Mouse (Mus musculus) heart, postnatal 0 days (tissue): ENCODE measurements at regions not wholly inside any gene's neighbourhood (a gene's known extent, or its start where the extent isn't known, plus 50 kb on each side); places are given as distances from the start of the nearest gene placed in this dataset.

Experiments
- CTCF ChIP-seq: IDR thresholded peaks from 2 replicates; pipeline ENCODE4 v1.5.1; 2016; ENCODE audit warnings: antibody characterized with exemption, control low read depth, low read depth
- EP300 ChIP-seq: IDR thresholded peaks from 2 replicates; pipeline ENCODE4 v1.6.1; 2016; ENCODE audit warnings: antibody characterized with exemption, low read depth

DNA sequence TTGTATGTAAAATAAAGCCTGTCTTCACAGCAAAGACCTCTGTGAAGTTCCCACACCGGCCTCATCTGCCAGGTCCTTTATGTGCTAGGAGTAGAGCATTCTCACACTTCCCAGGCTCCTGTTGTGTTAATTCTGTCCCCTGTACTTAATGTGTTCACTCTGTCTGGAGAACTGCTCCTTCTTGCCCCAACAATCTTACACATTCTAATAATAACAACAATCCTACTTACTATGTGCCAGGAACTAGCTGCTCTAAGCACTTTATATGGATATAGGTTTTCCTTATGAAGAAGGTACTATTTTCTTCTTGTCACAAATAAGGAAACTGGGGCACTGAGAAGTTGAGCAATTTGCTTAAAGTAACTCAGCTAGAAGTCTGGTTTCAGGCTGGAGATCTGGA, 456.6 kb upstream of the Nr2f1 start:
- TF ChIP-seq CTCF (no peak), EP300 (no peak)
